Mouse (Mus musculus) megakaryocyte, embryonic 14.5 days (primary cell): ENCODE measurements around the gene Ubash3a. TPM values are rescaled to one million over a fixed set of nuclear protein-coding genes. Genes with fewer than 3 reads are reported as not detected.

Experiments used
- H3K27me3 ChIP-seq: replicated peaks from 2 replicates; pipeline ENCODE3; 2012; ENCODE audit warnings: inconsistent platforms
- H3K36me3 ChIP-seq: replicated peaks from 2 replicates; pipeline ENCODE3; 2012; ENCODE audit warnings: low read length, inconsistent platforms, mixed read lengths
- H3K4me1 ChIP-seq: 2 replicates; pipeline ENCODE4 v1.6.1; 2012; ENCODE audit warnings: inconsistent platforms
- H3K4me3 ChIP-seq: replicated peaks from 2 replicates; pipeline ENCODE3; 2012; ENCODE audit warnings: moderate library complexity, mild to moderate bottlenecking, inconsistent platforms
- H3K9me3 ChIP-seq: 2 replicates; pipeline ENCODE4 v1.6.1; 2012; ENCODE audit warnings: inconsistent platforms
- FLI1 ChIP-seq: IDR thresholded peaks from 2 replicates; pipeline ENCODE4 v1.6.1; 2012; ENCODE audit warnings: low read length, inconsistent platforms, mixed read lengths
- GATA1 ChIP-seq: IDR thresholded peaks from 3 replicates; pipeline ENCODE4 v1.6.1; 2012; ENCODE audit warnings: mixed read lengths, low read length, inconsistent platforms, borderline replicate concordance
- polyA plus RNA-seq: library from polyadenylated mRNA; stranded (reverse); fragments of >175 nt; gene quantifications from 2 replicates; pipeline ENCODE4 v1.2.3, GENCODE M21; 2012; ENCODE audit warnings: low replicate concordance; ENCODE audit not compliant: insufficient read depth

Ubash3a gene
- polyA plus RNA-seq, 1 experiment = 45.2 TPM

- Histone ChIP-seq H3K9me3 (no peaks in the 10 kb centered on the region), H3K27me3 (peaks cover 53% of the 10 kb centered on the region), H3K4me3 (peak within 1 kb of the TSS; percentile 85), H3K4me1 (peaks cover 42% of the 10 kb centered on the region), H3K36me3 (no peaks in the 10 kb centered on the region)
- TF ChIP-seq FLI1 (no peak), GATA1 (no peak)
Observed at GRCm38 (mm10) chr17:31276922-31277918, 69.5 kb downstream of the Ubash3a start, which contains the start of gene Rsph1. Rsph1 (minus strand) TSS chr17:31277383.

- TF ChIP-seq GATA1 = no peak
- no peak for TF ChIP-seq FLI1
- no peaks in the 10 kb centered on the region for H3K9me3 ChIP-seq
- peaks cover 58% of the 10 kb centered on the region for H3K27me3 ChIP-seq
- no peak overlapping the region for H3K4me3 ChIP-seq
- peaks cover 44% of the 10 kb centered on the region for H3K4me1 ChIP-seq
- H3K36me3 ChIP-seq = no peaks in the 10 kb centered on the region
Observed at GRCm38 (mm10) chr17:31277931-31278330, 70.3 kb downstream of the Ubash3a start.

- no peak for TF ChIP-seq FLI1
- TF ChIP-seq GATA1 = no peak
- H3K27me3 ChIP-seq = peaks cover 61% of the 10 kb centered on the region
- no peaks in the 10 kb centered on the region for H3K36me3 ChIP-seq
- H3K4me1 ChIP-seq = peaks cover 44% of the 10 kb centered on the region
- no peak overlapping the region for H3K4me3 ChIP-seq
- H3K9me3 ChIP-seq = no peaks in the 10 kb centered on the region
Observed at GRCm38 (mm10) chr17:31279541-31279940, 71.9 kb downstream of the Ubash3a start.

GRCm38 (mm10) chr17:31280269-31280668, 72.6 kb downstream of the Ubash3a start:
- Histone ChIP-seq H3K9me3 (no peaks in the 10 kb centered on the region), H3K36me3 (no peaks in the 10 kb centered on the region), H3K4me1 (peaks cover 41% of the 10 kb centered on the region), H3K27me3 (peaks cover 59% of the 10 kb centered on the region), H3K4me3 (no peak overlapping the region)
- TF ChIP-seq GATA1 = no peak
- no peak for TF ChIP-seq FLI1

- Histone ChIP-seq H3K36me3 (no peaks in the 10 kb centered on the region), H3K4me1 (peaks cover 32% of the 10 kb centered on the region), H3K9me3 (no peaks in the 10 kb centered on the region), H3K4me3 (no peak overlapping the region), H3K27me3 (peaks cover 48% of the 10 kb centered on the region)
- TF ChIP-seq FLI1 (no peak), GATA1 (no peak)
Observed at GRCm38 (mm10) chr17:31281830-31282686, 74.4 kb downstream of the Ubash3a start.

DNA sequence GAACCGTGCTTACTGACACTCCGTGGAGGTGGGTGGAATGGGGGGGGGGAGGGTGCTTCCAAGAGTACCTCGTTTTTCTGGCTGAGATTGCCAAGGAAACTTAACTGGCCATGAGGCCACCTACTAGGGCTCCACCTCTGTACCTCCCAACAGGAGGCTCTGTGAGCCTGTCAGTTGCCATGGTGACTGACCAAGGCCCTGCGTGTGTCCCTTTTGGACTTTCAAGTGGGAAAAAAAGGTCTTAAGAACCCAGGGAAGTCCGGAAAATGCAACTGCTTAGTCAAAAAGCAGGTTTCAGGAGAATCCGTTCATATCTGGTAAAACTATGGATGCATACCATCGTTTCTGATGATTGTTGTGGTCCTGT, 75.0 kb downstream of the Ubash3a start:
- TF ChIP-seq FLI1 = no peak
- TF ChIP-seq GATA1 = no peak
- Histone ChIP-seq H3K4me3 (no peak overlapping the region), H3K9me3 (no peaks in the 10 kb centered on the region)

GRCm38 (mm10) chr17:31285867-31286266, 78.2 kb downstream of the Ubash3a start:
- Histone ChIP-seq H3K27me3 (peaks cover 36% of the 10 kb centered on the region), H3K4me1 (peaks cover 34% of the 10 kb centered on the region), H3K4me3 (no peak overlapping the region), H3K9me3 (no peaks in the 10 kb centered on the region), H3K36me3 (no peaks in the 10 kb centered on the region)
- TF ChIP-seq FLI1 (no peak), GATA1 (no peak)

More for the DNA sequence above, 75.0 kb downstream of the Ubash3a start:
- peaks cover 30% of the 10 kb centered on the region for H3K4me1 ChIP-seq
- no peaks in the 10 kb centered on the region for H3K36me3 ChIP-seq
- H3K27me3 ChIP-seq = peaks cover 48% of the 10 kb centered on the region

DNA sequence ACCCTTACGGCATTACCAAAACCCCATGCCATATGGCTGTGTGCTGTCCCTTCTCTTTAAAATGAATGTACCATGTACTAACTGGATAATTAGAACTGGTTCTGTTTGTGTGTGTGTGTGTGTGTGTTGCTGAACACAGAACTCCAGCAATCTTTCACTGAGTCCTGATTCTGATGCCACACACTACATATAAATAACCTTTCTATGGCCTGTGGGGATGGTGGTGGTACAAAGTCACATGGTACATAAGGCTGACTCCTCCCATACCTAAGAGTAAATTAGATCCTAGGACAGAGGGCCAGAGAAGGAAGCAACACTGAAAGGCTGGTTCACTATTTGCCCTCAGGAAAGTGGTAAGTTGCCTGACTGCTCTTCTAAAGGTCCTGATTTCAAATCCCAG, 78.8 kb downstream of the Ubash3a start, which contains the start of gene Slc37a1:
Gene Slc37a1 (plus strand): TSS at position 301 of the 400 bp plus-strand sequence.
- Histone ChIP-seq H3K36me3 (no peaks in the 10 kb centered on the region), H3K9me3 (no peaks in the 10 kb centered on the region), H3K4me1 (peaks cover 38% of the 10 kb centered on the region), H3K4me3 (no peak within 1 kb of the TSS), H3K27me3 (peaks cover 35% of the 10 kb centered on the region)
- TF ChIP-seq FLI1 = no peak
- TF ChIP-seq GATA1 = no peak

GRCm38 (mm10) chr17:31287216-31287615, 79.5 kb downstream of the Ubash3a start:
- TF ChIP-seq GATA1 = no peak
- no peak for TF ChIP-seq FLI1
- no peaks in the 10 kb centered on the region for H3K9me3 ChIP-seq

More at GRCm38 (mm10) chr17:31287216-31287615, 79.5 kb downstream of the Ubash3a start:
- Histone ChIP-seq H3K4me1 (peaks cover 44% of the 10 kb centered on the region), H3K4me3 (no peak overlapping the region), H3K36me3 (no peaks in the 10 kb centered on the region), H3K27me3 (peaks cover 30% of the 10 kb centered on the region)
